Mouse (Mus musculus): Measurements from ENCODE around the gene Magi2.

The Magi2 gene

GRCm38 (mm10) chr5:20068921-20069486, 842.2 kb downstream of the Magi2 start:
- intact Hi-C loops (cut with DNase I) = no loop called here

GRCm38 (mm10) chr5:20074101-20074500, 847.3 kb downstream of the Magi2 start:
- intact Hi-C loops (cut with DNase I) = no loop called here

- intact Hi-C loops (cut with DNase I) = no loop called here
Measured at GRCm38 (mm10) chr5:20074867-20075266, 848.0 kb downstream of the Magi2 start.

GRCm38 (mm10) chr5:20078931-20079330, 852.1 kb downstream of the Magi2 start:
- intact Hi-C loops (cut with DNase I) = no loop called here

GRCm38 (mm10) chr5:20080605-20081309, 853.9 kb downstream of the Magi2 start:
- intact Hi-C loops (cut with DNase I) = no loop called here

GRCm38 (mm10) chr5:20082368-20082767, 855.5 kb downstream of the Magi2 start:
- intact Hi-C loops (cut with DNase I) = no loop called here

GRCm38 (mm10) chr5:20087083-20087482, 860.2 kb downstream of the Magi2 start:
- intact Hi-C loops (cut with DNase I) = no loop called here

- intact Hi-C loops (cut with DNase I) = no loop called here
Measured at GRCm38 (mm10) chr5:20103869-20104268, 877.0 kb downstream of the Magi2 start.

GRCm38 (mm10) chr5:20104496-20104895, 877.7 kb downstream of the Magi2 start:
- intact Hi-C loops (cut with DNase I) = no loop called here

- intact Hi-C loops (cut with DNase I) = no loop called here
Measured at GRCm38 (mm10) chr5:20109496-20109895, 882.7 kb downstream of the Magi2 start.

GRCm38 (mm10) chr5:20117156-20117555, 890.3 kb downstream of the Magi2 start:
- intact Hi-C loops (cut with DNase I) = no loop called here

- intact Hi-C loops (cut with DNase I) = no loop called here
Measured at GRCm38 (mm10) chr5:20140235-20140634, 913.4 kb downstream of the Magi2 start.

GRCm38 (mm10) chr5:20140662-20141444, 914.0 kb downstream of the Magi2 start:
- intact Hi-C loops (cut with DNase I) = no loop called here

- intact Hi-C loops (cut with DNase I) = no loop called here
Measured at GRCm38 (mm10) chr5:20153359-20154125, 926.7 kb downstream of the Magi2 start.

GRCm38 (mm10) chr5:20196765-20197164, 969.9 kb downstream of the Magi2 start:
- intact Hi-C loops (cut with DNase I) = no loop called here

- intact Hi-C loops (cut with DNase I) = no loop called here
Measured at GRCm38 (mm10) chr5:20197395-20197794, 970.6 kb downstream of the Magi2 start.

- intact Hi-C loops (cut with DNase I) = no loop called here
Measured at GRCm38 (mm10) chr5:20201348-20201747, 974.5 kb downstream of the Magi2 start.

GRCm38 (mm10) chr5:20208110-20208509, 981.3 kb downstream of the Magi2 start:
- intact Hi-C loops (cut with DNase I) = no loop called here

GRCm38 (mm10) chr5:20213299-20213698, 986.5 kb downstream of the Magi2 start:
- intact Hi-C loops (cut with DNase I) = no loop called here

- intact Hi-C loops (cut with DNase I) = no loop called here
Measured at GRCm38 (mm10) chr5:20226471-20227210, 999.8 kb downstream of the Magi2 start.
